Comparison of ENCODE assay signal across 8 mouse cellular contexts in genomic region chr7:25379551-25380351, GRCm38 (mm10). TPM values are rescaled to one million over a fixed set of nuclear protein-coding genes. Genes with fewer than 3 reads are reported as not detected.
DNase-seq lines count a peak whose midpoint lies in the region; ATAC-seq and TF ChIP-seq lines count a peak whose summit lies in the region.
"Had no signal": no experiment of that assay in that cellular context is flagged by ENCODE, and none has a peak within 500 bp of the region (broad histone marks: within the 10 kb centered on the region; RNA-seq: fewer than 3 reads in every experiment).

No protein-coding gene starts in this region.

- no peaks in the 10 kb centered on the region for H3K4me1 ChIP-seq in MEL (ENCODE audit: control insufficient read depth in 1 of 2, insufficient read depth in 2 of 2, low read length in 2 of 2)
- peaks cover 38% of the 10 kb centered on the region for H3K4me1 ChIP-seq in embryonic facial prominence, embryonic 10.5 days
- H3K4me1 ChIP-seq in limb, embryonic 12.5 days (replicated peaks) = peaks cover 25% of the 10 kb centered on the region
- peaks cover 20% of the 10 kb centered on the region for H3K4me1 ChIP-seq in midbrain, embryonic 12.5 days
- H3K4me1 ChIP-seq in stomach, embryonic 15.5 days = peaks cover 18% of the 10 kb centered on the region

- TF ChIP-seq RAD21 in MEL (IDR thresholded peaks at IDR 0.05; ENCODE audit: low read depth, low read length) = peak; percentile 75

- peak overlapping the region; percentile 83 for H3K4me2 ChIP-seq in limb, embryonic 12.5 days
- peak overlapping the region; percentile 73 for H3K4me2 ChIP-seq in midbrain, embryonic 12.5 days (replicated peaks)
- H3K4me2 ChIP-seq in stomach, embryonic 15.5 days = peak overlapping the region; percentile 77

- intact Hi-C loops in heart, postnatal 36 days (cut with DNase I) = loop anchor here (5.0 kb wide), 2 partner anchors 62 to 137 kb away; partner anchors contain the start of gene Megf8

- no peak overlapping the region for H3K9ac ChIP-seq in MEL (ENCODE audit: control insufficient read depth, low read depth, low read length, poor library complexity, severe bottlenecking)
- peak overlapping the region; percentile 61 for H3K9ac ChIP-seq in limb, embryonic 12.5 days (replicated peaks)
- peak overlapping the region; percentile 63 for H3K9ac ChIP-seq in midbrain, embryonic 12.5 days (replicated peaks)
- H3K9ac ChIP-seq in stomach, embryonic 15.5 days = no peak overlapping the region

- H3K27me3 ChIP-seq in MEL (ENCODE audit: control insufficient read depth in 1 of 2, insufficient read depth in 2 of 2, low read length in 2 of 2) = no peaks in the 10 kb centered on the region
- H3K27me3 ChIP-seq in embryonic facial prominence, embryonic 10.5 days (replicated peaks; ENCODE audit: low read depth, poor library complexity, severe bottlenecking) = peaks cover 62% of the 10 kb centered on the region
- peaks cover 5% of the 10 kb centered on the region; the same call in 1 of the 2 replicates for H3K27me3 ChIP-seq in limb, embryonic 12.5 days
- H3K27me3 ChIP-seq in midbrain, embryonic 12.5 days = peaks cover 22% of the 10 kb centered on the region
- no peaks in the 10 kb centered on the region for H3K27me3 ChIP-seq in stomach, embryonic 15.5 days (replicated peaks)

- no peaks in the 10 kb centered on the region for H3K79me2 ChIP-seq in MEL (ENCODE audit: control insufficient read depth, insufficient read depth, low read length, poor library complexity)

- TF ChIP-seq CTCF in MEL (IDR thresholded peaks at IDR 0.05 in 2 of 3, conservative IDR thresholded peaks at IDR 0.05 in 1 of 3; ENCODE audit: control insufficient read depth in 1 of 3, insufficient read depth in 1 of 3, low read depth in 2 of 3, low read length in 3 of 3, poor library complexity in 1 of 3, severe bottlenecking in 1 of 3) = peak in 2 of 3 experiments; percentile 36 to 76; a peak in 4 of 6 replicates

- TF ChIP-seq POLR2A in MEL (IDR thresholded peaks at IDR 0.05; ENCODE audit: control insufficient read depth in 1 of 2, insufficient read depth in 1 of 2, low read depth in 1 of 2, low read length in 2 of 2, poor library complexity in 1 of 2) = no peak

- no peak for TF ChIP-seq EP300 in MEL (IDR thresholded peaks at IDR 0.05; ENCODE audit: low read depth in 1 of 2, low read length in 2 of 2)

- H3K9me3 ChIP-seq in MEL (replicated peaks; ENCODE audit: insufficient read depth, low read length) = no peaks in the 10 kb centered on the region
- H3K9me3 ChIP-seq in embryonic facial prominence, embryonic 10.5 days = no peaks in the 10 kb centered on the region
- no peaks in the 10 kb centered on the region for H3K9me3 ChIP-seq in limb, embryonic 12.5 days
- H3K9me3 ChIP-seq in midbrain, embryonic 12.5 days = no peaks in the 10 kb centered on the region
- H3K9me3 ChIP-seq in stomach, embryonic 15.5 days = no peaks in the 10 kb centered on the region

- no peak overlapping the region for H3K4me3 ChIP-seq in MEL (ENCODE audit: control insufficient read depth in 1 of 2, insufficient read depth in 1 of 2, low read depth in 2 of 2, low read length in 2 of 2)
- H3K4me3 ChIP-seq in embryonic facial prominence, embryonic 10.5 days = peak overlapping the region; percentile 64
- peak overlapping the region; percentile 45 for H3K4me3 ChIP-seq in limb, embryonic 12.5 days (replicated peaks)
- peak overlapping the region; percentile 43 for H3K4me3 ChIP-seq in midbrain, embryonic 12.5 days
- peak overlapping the region; percentile 38 for H3K4me3 ChIP-seq in stomach, embryonic 15.5 days (replicated peaks)

- WGBS in embryonic facial prominence, embryonic 10.5 days = 1% methylated on average over 42 of the region's 42 CpGs
- under 1% methylated on average over 41 of the region's 42 CpGs for WGBS in limb, embryonic 12.5 days
- 2% methylated on average over 40 of the region's 42 CpGs for WGBS in midbrain, embryonic 12.5 days
- 4% methylated on average over 42 of the region's 42 CpGs for WGBS in stomach, embryonic 15.5 days

- peak; percentile 66 for ATAC-seq in limb, embryonic 12.5 days (ENCODE audit: insufficient number of reproducible peaks, insufficient read depth, low FRiP score, low TSS enrichment, low read depth)
- ATAC-seq in midbrain, embryonic 12.5 days (ENCODE audit: low FRiP score, low read depth) = peak; percentile 66
- ATAC-seq in stomach, embryonic 15.5 days (ENCODE audit: insufficient read depth, low FRiP score, low read depth) = peak; percentile 53

- no peak overlapping the region for H3K27ac ChIP-seq in MEL (ENCODE audit: control insufficient read depth, low read depth, low read length)
- H3K27ac ChIP-seq in embryonic facial prominence, embryonic 10.5 days (replicated peaks) = peak overlapping the region; percentile 78
- 0 out of 2 replicates have a peak overlapping the region, but pooled peaks have one; percentile 41 for H3K27ac ChIP-seq in limb, embryonic 12.5 days
- H3K27ac ChIP-seq in midbrain, embryonic 12.5 days (replicated peaks) = no peak overlapping the region
- H3K27ac ChIP-seq in stomach, embryonic 15.5 days = peak overlapping the region; percentile 49

- H3K36me3 ChIP-seq in MEL (ENCODE audit: control insufficient read depth in 1 of 2, insufficient read depth in 2 of 2, low read length in 2 of 2) = no peaks in the 10 kb centered on the region
- peaks cover 28% of the 10 kb centered on the region for H3K36me3 ChIP-seq in embryonic facial prominence, embryonic 10.5 days (replicated peaks)
- peaks cover 26% of the 10 kb centered on the region for H3K36me3 ChIP-seq in limb, embryonic 12.5 days
- peaks cover 18% of the 10 kb centered on the region for H3K36me3 ChIP-seq in midbrain, embryonic 12.5 days
- peaks cover 9% of the 10 kb centered on the region; the same call in 1 of the 2 replicates for H3K36me3 ChIP-seq in stomach, embryonic 15.5 days

- DNase-seq in CD4-positive, CD25-positive, alpha-beta regulatory T cell, adult 2 months (ENCODE audit: low read depth, low spot score) = peak; percentile 90
- peak; percentile 64 for DNase-seq in MEL (ENCODE audit: low read depth, low spot score)
- peak; percentile 78 for DNase-seq in embryonic facial prominence, embryonic 10.5 days (ENCODE audit: low spot score)
- DNase-seq in heart, postnatal 36 days = peak; percentile 45 to 58

TF ChIP-seq in MEL, 35 proteins besides CTCF, POLR2A, EP300 and RAD21:
- TF ChIP-seq KAT2A (conservative IDR thresholded peaks at IDR 0.05; ENCODE audit: low read depth, low read length) (no peak), ZC3H11A (IDR thresholded peaks at IDR 0.05; ENCODE audit: low read depth, low read length) (peak; percentile 58), SMC3 (IDR thresholded peaks at IDR 0.05; ENCODE audit: low read depth, low read length) (peak; percentile 82), JUND (IDR thresholded peaks at IDR 0.05; ENCODE audit: low read depth, low read length) (no peak), GABPA (IDR thresholded peaks at IDR 0.05; ENCODE audit: low read depth, low read length) (no peak), RCOR1 (IDR thresholded peaks at IDR 0.05; ENCODE audit: low read depth, low read length) (no peak)

RNA-seq across cellular contexts. Expression of gene Cnfn, which starts 10.2 kb away (rescaled TPM):
- total RNA-seq in MEL (2012; rRNA removed) = not detected in 2 replicates
- not detected for polyA plus RNA-seq in MEL (2012; ENCODE audit: insufficient read depth in 1 of 2, insufficient read length in 2 of 2, low read depth in 1 of 2, low replicate concordance in 2 of 2, missing spikeins in 1 of 2)
- not detected in 2 replicates for polyA plus RNA-seq in embryonic facial prominence, embryonic 10.5 days (2016; fragmentation: Nextera tagmentation; extraction: Ambion mirVana)
- total RNA-seq in heart, postnatal 36 days (2021) = not detected
- not detected in 2 replicates for polyA plus RNA-seq in limb, embryonic 12.5 days (2016; fragmentation: Nextera tagmentation; extraction: Ambion mirVana)
- not detected in 2 replicates for polyA plus RNA-seq in midbrain, embryonic 12.5 days (2016; fragmentation: Nextera tagmentation; extraction: Ambion mirVana)
- polyA plus RNA-seq in stomach, embryonic 15.5 days (2015; fragmentation: Nextera tagmentation; extraction: Ambion mirVana) = 107 and 419 TPM in 2 replicates
- polyA plus RNA-seq: large intestine, adult 2 months had no signal

RNA-seq across cellular contexts. Expression of gene Lipe, which starts 18.8 kb away (rescaled TPM):
- total RNA-seq in MEL (2012; rRNA removed) = 4.1 and 4.5 TPM in 2 replicates
- 10 to 100 TPM in 1 of 2 experiments, not detected in 1; 15.4 TPM for polyA plus RNA-seq in MEL (2012; ENCODE audit: insufficient read depth in 1 of 2, insufficient read length in 2 of 2, low read depth in 1 of 2, low replicate concordance in 2 of 2, missing spikeins in 1 of 2)
- polyA plus RNA-seq in embryonic facial prominence, embryonic 10.5 days (2016; fragmentation: Nextera tagmentation; extraction: Ambion mirVana) = 7.8 and 11.6 TPM in 2 replicates
- total RNA-seq in heart, postnatal 36 days (2021) = 10 to 100 TPM; 53.3 to 57.8 TPM
- polyA plus RNA-seq in limb, embryonic 12.5 days (2016; fragmentation: Nextera tagmentation; extraction: Ambion mirVana) = 11.9 and 12.1 TPM in 2 replicates
- 5.9 and 8.5 TPM in 2 replicates for polyA plus RNA-seq in midbrain, embryonic 12.5 days (2016; fragmentation: Nextera tagmentation; extraction: Ambion mirVana)
- 8.3 and 8.4 TPM in 2 replicates for polyA plus RNA-seq in stomach, embryonic 15.5 days (2015; fragmentation: Nextera tagmentation; extraction: Ambion mirVana)

RNA-seq across cellular contexts. Expression of gene Cxcl17, which starts 32.9 kb away (rescaled TPM):
- not detected in 2 replicates for total RNA-seq in MEL (2012; rRNA removed)
- not detected for polyA plus RNA-seq in MEL (2012; ENCODE audit: insufficient read depth in 1 of 2, insufficient read length in 2 of 2, low read depth in 1 of 2, low replicate concordance in 2 of 2, missing spikeins in 1 of 2)
- 0.69 and 0.75 TPM in 2 replicates for polyA plus RNA-seq in embryonic facial prominence, embryonic 10.5 days (2016; fragmentation: Nextera tagmentation; extraction: Ambion mirVana)
- total RNA-seq in heart, postnatal 36 days (2021) = not detected
- 0.29 and 0.58 TPM in 2 replicates for polyA plus RNA-seq in limb, embryonic 12.5 days (2016; fragmentation: Nextera tagmentation; extraction: Ambion mirVana)
- 0.65 and 0.75 TPM in 2 replicates for polyA plus RNA-seq in midbrain, embryonic 12.5 days (2016; fragmentation: Nextera tagmentation; extraction: Ambion mirVana)
- 0.36 and 0.42 TPM in 2 replicates for polyA plus RNA-seq in stomach, embryonic 15.5 days (2015; fragmentation: Nextera tagmentation; extraction: Ambion mirVana)

Comparison
In these comparisons a context has a peak if more than half of its experiments do, and no peak if none do; other contexts are left out.
1. H3K27ac ChIP-seq: peak in embryonic facial prominence, embryonic 10.5 days (single experiment), limb, embryonic 12.5 days (single experiment) and stomach, embryonic 15.5 days (single experiment); none in MEL (single experiment) and midbrain, embryonic 12.5 days (single experiment).
2. H3K4me3 ChIP-seq: peak in embryonic facial prominence, embryonic 10.5 days (single experiment), limb, embryonic 12.5 days (single experiment), midbrain, embryonic 12.5 days (single experiment) and stomach, embryonic 15.5 days (single experiment); none in MEL (0 of 2).
3. H3K9ac ChIP-seq: peak in limb, embryonic 12.5 days (single experiment) and midbrain, embryonic 12.5 days (single experiment); none in MEL (single experiment) and stomach, embryonic 15.5 days (single experiment).
4. RNA of gene Cnfn, which starts 10.2 kb away (polyA plus RNA-seq): 107 to 419 TPM in stomach, embryonic 15.5 days; not detected in embryonic facial prominence, embryonic 10.5 days, not detected in MEL, not detected in limb, embryonic 12.5 days and not detected in midbrain, embryonic 12.5 days; every median in the first group is over 10 times any median in the second.
5. Peak in every context shown above with its lines, with median percentiles within 50 percentile points of each other: DNase-seq, ATAC-seq and H3K4me2 ChIP-seq.